Mouse (Mus musculus) ovary, postnatal 36 days (tissue): ENCODE measurements at regions not wholly inside any gene's neighbourhood (a gene's known extent, or its start where the extent isn't known, plus 50 kb on each side); places are given as distances from the start of the nearest gene placed in this dataset.

Source experiments
- DNase-seq: peaks from one replicate; pipeline ENCODE4 v3.0.0; 2022; ENCODE audit warnings: low spot score, mixed read lengths

- DNase-seq: no peak
Measured at GRCm38 (mm10) chr11:32908723-32909411, 84.5 kb upstream of the Smim23 start.

- no peak for DNase-seq
Measured at GRCm38 (mm10) chr11:32907520-32908233, 83.3 kb upstream of the Smim23 start.

- no peak for DNase-seq
Measured at GRCm38 (mm10) chr11:32903970-32904369, 79.6 kb upstream of the Smim23 start.

GRCm38 (mm10) chr11:32903389-32903788, 79.0 kb upstream of the Smim23 start:
- no peak for DNase-seq

GRCm38 (mm10) chr11:32902923-32903322, 78.5 kb upstream of the Smim23 start:
- no peak for DNase-seq

GRCm38 (mm10) chr11:32900437-32900836, 76.0 kb upstream of the Smim23 start:
- DNase-seq: no peak

- no peak for DNase-seq
Measured at GRCm38 (mm10) chr11:32899604-32900216, 75.3 kb upstream of the Smim23 start.

- no peak for DNase-seq
Measured at GRCm38 (mm10) chr11:32895400-32895799, 71.0 kb upstream of the Smim23 start.

GRCm38 (mm10) chr11:32893146-32893903, 68.9 kb upstream of the Smim23 start:
- no peak for DNase-seq

- DNase-seq: no peak
Measured at GRCm38 (mm10) chr11:32892496-32892895, 68.1 kb upstream of the Smim23 start.

GRCm38 (mm10) chr11:32889248-32889647, 64.8 kb upstream of the Smim23 start:
- peak; percentile 44 for DNase-seq

GRCm38 (mm10) chr11:32884744-32885143, 60.3 kb upstream of the Smim23 start:
- no peak for DNase-seq

GRCm38 (mm10) chr11:32883062-32883852, 58.9 kb upstream of the Smim23 start:
- DNase-seq: no peak

GRCm38 (mm10) chr11:32878967-32879366, 54.6 kb upstream of the Smim23 start:
- DNase-seq: no peak
